Mouse (Mus musculus) heart, adult 2 months (tissue): ENCODE data around the gene Echdc3.

Experiments used
- CTCF ChIP-seq: fragments of 200-600 bp; IDR thresholded peaks from 2 replicates; pipeline ENCODE4 v1.8.1; 2022; ENCODE audit warnings: antibody characterized with exemption, mild to moderate bottlenecking, moderate library complexity
- EP300 ChIP-seq: fragments of 200-500 bp; IDR thresholded peaks from 2 replicates; pipeline ENCODE4 v1.6.1; 2011; ENCODE audit warnings: low read depth, low read length, control low read depth; ENCODE audit not compliant: insufficient read depth
- POLR2A ChIP-seq: fragments of 200-500 bp; IDR thresholded peaks from 2 replicates; pipeline ENCODE4 v1.6.1; 2011; ENCODE audit warnings: mild to moderate bottlenecking, low read depth, low read length, control low read depth; ENCODE audit not compliant: insufficient read depth

GRCm38 (mm10) chr2:6251076-6251496, 38.3 kb upstream of the Echdc3 start:
- TF ChIP-seq CTCF, result no peak
- TF ChIP-seq EP300, result no peak
- no peak for TF ChIP-seq POLR2A
